Comparison of ENCODE assay signal across 20 mouse cellular contexts in the genomic region with DNA sequence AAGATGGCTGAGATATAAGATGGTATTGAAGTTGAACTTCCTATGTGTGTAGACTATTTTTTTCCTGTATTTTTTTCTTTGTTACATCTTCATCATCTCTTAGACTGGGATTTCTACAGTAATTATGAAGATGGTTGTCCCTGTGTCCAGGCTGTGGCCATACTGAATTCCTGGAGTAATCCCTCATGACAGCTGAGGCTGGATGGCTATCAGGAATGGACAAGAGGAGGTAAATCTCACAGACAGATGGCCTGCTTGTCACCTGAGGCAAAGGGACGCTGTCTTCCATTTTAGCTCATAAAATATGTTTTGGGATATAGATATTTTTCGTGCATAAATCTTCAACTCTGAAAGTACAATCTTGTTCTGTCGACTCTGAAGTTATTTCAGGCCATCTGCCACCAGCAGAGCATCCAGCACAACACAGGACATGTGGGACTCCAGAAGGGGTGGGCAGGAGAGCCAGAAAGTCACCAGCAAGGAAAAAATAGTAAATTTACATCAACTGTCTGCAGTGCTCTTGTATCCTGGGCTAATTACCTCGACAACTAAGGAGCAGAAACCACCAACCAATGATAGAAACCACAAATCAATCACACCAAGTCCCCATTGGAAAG. TPM values are rescaled to one million over a fixed set of nuclear protein-coding genes. Genes with fewer than 3 reads are reported as not detected.
"Had no signal": no experiment of that assay in that cellular context is flagged by ENCODE, and none has a peak within 500 bp of the region (broad histone marks: within the 10 kb centered on the region; RNA-seq: fewer than 3 reads in every experiment).

No protein-coding gene starts in this region.

- H3K27me3 ChIP-seq: liver, embryonic 15.5 days; midbrain, embryonic 15.5 days; neural tube, embryonic 13.5 days had no signal

- H3K36me3 ChIP-seq: limb, embryonic 10.5 days; liver, embryonic 15.5 days; midbrain, embryonic 15.5 days; neural tube, embryonic 13.5 days had no signal

- H3K27ac ChIP-seq: limb, embryonic 10.5 days; liver, embryonic 15.5 days; midbrain, embryonic 15.5 days; neural tube, embryonic 13.5 days had no signal

- DNase-seq: kidney, adult 8-10 months; kidney, postnatal 25 days; lung, adult 2 months; lung, postnatal 36 days; retina, postnatal 1 day; right cerebral cortex, postnatal 14 days; thymus, postnatal 4 days had no signal

- H3K4me3 ChIP-seq: limb, embryonic 10.5 days; liver, embryonic 15.5 days; midbrain, embryonic 15.5 days; neural tube, embryonic 13.5 days had no signal

RNA-seq across cellular contexts. Expression of a gene that starts 14.1 kb away (rescaled TPM):
- total RNA-seq: megakaryocyte progenitor cell, adult 5-6 weeks had no signal
- polyA plus RNA-seq: intestine, postnatal 0 days; kidney, embryonic 16.5 days; limb, embryonic 10.5 days; limb, embryonic 14.5 days; liver, embryonic 11.5 days; liver, embryonic 15.5 days; lung, adult 2 months; lung, postnatal 0 days; midbrain, embryonic 15.5 days; neural tube, embryonic 13.5 days; small intestine, adult 2 months; stomach, embryonic 16.5 days; thymus, postnatal 0 days had no signal
